Mouse (Mus musculus): ENCODE data around the gene Cdk6.

DNA sequence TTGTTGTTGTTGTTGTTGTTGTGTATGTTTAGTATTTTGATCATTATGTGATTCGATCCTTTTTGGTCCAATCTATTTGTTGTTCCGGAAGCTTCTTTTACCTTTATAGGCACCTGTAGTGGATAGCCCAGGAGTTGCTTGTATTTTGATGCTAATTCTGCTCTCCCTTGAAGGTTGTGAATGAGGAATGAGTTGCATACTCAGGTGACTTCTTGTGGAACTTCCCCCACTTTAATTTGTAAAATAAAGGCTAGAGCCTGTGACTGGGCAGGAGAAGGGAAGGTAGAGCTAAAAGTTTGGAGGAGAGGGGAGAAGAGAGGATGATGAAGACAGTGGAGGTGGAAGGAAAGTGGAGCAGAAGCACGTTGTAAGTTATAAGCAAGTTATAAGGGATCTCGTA, 47.6 kb upstream of the Cdk6 start:
- TF ChIP-seq POLR2A (IDR thresholded peaks at IDR 0.05; ENCODE audit: insufficient read length, low read depth) (no peak), USF1 (IDR thresholded peaks at IDR 0.05; ENCODE audit: low read depth) (no peak), MAX (IDR thresholded peaks at IDR 0.05; ENCODE audit: low read depth) (no peak), E2F4 (IDR thresholded peaks at IDR 0.05; ENCODE audit: insufficient read depth) (no peak), REST (IDR thresholded peaks at IDR 0.05; ENCODE audit: insufficient read depth, insufficient read length) (no peak)

All from myocyte (in vitro differentiated cells).